Mouse (Mus musculus) monocyte, adult 5-6 weeks (primary cell): ENCODE measurements around the gene Dock6. TPM values are rescaled to one million over a fixed set of nuclear protein-coding genes. Genes with fewer than 3 reads are reported as not detected.
"Not testable (repeated sequence)": the region's sequence is repeated elsewhere in the genome, so short reads cannot be mapped to it uniquely, and the experiment has no call there.

Experiments
- ATAC-seq: fragments of 153-309, 156-312 bp; replicated peaks from 2 replicates; pipeline ENCODE4 v1.8.0; 2017; ENCODE audit warnings: mild to moderate bottlenecking; ENCODE audit not compliant: low TSS enrichment, insufficient number of reproducible peaks, severe bottlenecking, poor library complexity, low FRiP score
- total RNA-seq: library from RNA; stranded (forward); fragments of 200-1000, 200-491, 200-594 nt; gene quantifications from 3 replicates; pipeline ENCODE4 v1.2.3, GENCODE M21; 2017

Gene Dock6
- total RNA-seq = 0.32 to 15.0 TPM (median 6.1 TPM) in 3 replicates

GRCm38 (mm10) chr9:21852128-21853091 lies at the start of gene Dock6:
Gene Dock6 (minus strand): TSS chr9:21852635.
- ATAC-seq = peak; percentile 77

- peak; percentile 97 for ATAC-seq
Measured at GRCm38 (mm10) chr9:21901223-21901820, 48.9 kb upstream of the Dock6 start.

GRCm38 (mm10) chr9:21889229-21889628 lies 36.8 kb upstream of the Dock6 start:
- no peak for ATAC-seq

- ATAC-seq = no peak
Measured at GRCm38 (mm10) chr9:21876601-21877000, 24.2 kb upstream of the Dock6 start.

GRCm38 (mm10) chr9:21872204-21872603 lies 19.8 kb upstream of the Dock6 start:
- no peak for ATAC-seq

- 0 out of 2 replicates have a peak, but pooled peaks have one; percentile 53 for ATAC-seq
Measured at GRCm38 (mm10) chr9:21870879-21871524, 18.6 kb upstream of the Dock6 start.

- not testable (repeated sequence) for ATAC-seq
Measured at GRCm38 (mm10) chr9:21869290-21869689, 16.9 kb upstream of the Dock6 start.

GRCm38 (mm10) chr9:21867726-21868125 lies 15.3 kb upstream of the Dock6 start:
- no peak for ATAC-seq

- ATAC-seq = no peak
Measured at GRCm38 (mm10) chr9:21866641-21867040, 14.2 kb upstream of the Dock6 start.

GRCm38 (mm10) chr9:21865673-21866398 lies 13.4 kb upstream of the Dock6 start:
- ATAC-seq = no peak

- ATAC-seq = no peak
Measured at GRCm38 (mm10) chr9:21862181-21862580, 9.7 kb upstream of the Dock6 start.

GRCm38 (mm10) chr9:21860349-21860748 lies 7.9 kb upstream of the Dock6 start:
- ATAC-seq = not testable (repeated sequence)

GRCm38 (mm10) chr9:21859606-21860005 lies 7.2 kb upstream of the Dock6 start:
- ATAC-seq = no peak

- no peak for ATAC-seq
Measured at GRCm38 (mm10) chr9:21858084-21858483, 5.6 kb upstream of the Dock6 start.

GRCm38 (mm10) chr9:21857501-21857900 lies 5.1 kb upstream of the Dock6 start:
- ATAC-seq = no peak

- no peak for ATAC-seq
Measured at GRCm38 (mm10) chr9:21854894-21855293, 2.5 kb upstream of the Dock6 start.

- ATAC-seq = no peak
Measured at GRCm38 (mm10) chr9:21853961-21854360, 1.5 kb upstream of the Dock6 start.

GRCm38 (mm10) chr9:21851084-21851483 lies 1.4 kb downstream of the Dock6 start:
- ATAC-seq = no peak
